Mouse (Mus musculus) hindlimb bud, embryonic 11.5 days (tissue): ENCODE data around the gene Ppif.
A peak's percentile ranks its signal among the peaks of the same experiment; 100 is the strongest.

Source experiments
- DNase-seq: peaks from one replicate; pipeline ENCODE4 v3.0.0-alpha.2; 2012; ENCODE audit warnings: low read depth, low spot score; ENCODE audit errors: extremely low spot score

The Ppif gene

DNA sequence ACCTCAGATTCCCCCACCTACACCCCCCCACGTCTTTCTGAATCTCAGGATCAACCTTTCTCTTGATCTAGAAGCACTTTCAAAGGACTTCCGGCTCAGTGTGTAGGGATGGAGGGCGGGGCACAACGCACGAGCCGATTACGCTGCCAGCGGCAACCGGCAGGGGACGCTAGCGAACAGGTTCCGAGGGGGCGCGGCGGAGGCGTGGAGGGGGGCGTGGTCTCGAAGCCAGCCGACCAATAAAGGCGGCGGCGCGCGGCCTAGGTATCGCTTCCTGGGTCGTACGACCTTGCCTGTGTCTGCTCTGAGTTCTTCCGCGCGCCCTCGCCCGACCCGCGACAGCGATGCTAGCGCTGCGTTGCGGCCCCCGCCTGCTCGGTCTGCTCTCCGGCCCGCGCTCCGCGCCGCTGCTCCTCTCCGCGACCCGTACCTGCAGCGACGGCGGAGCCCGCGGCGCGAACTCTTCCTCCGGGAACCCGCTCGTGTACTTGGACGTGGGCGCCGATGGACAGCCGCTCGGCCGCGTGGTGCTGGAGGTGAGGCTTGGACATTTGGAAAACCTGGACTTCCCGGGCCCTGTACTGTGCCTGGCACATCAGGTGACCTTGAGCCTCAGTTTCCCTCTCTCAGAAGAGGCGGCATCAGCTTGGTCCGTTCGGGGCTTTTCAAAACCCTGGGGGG, at the start of gene Ppif:
TSS of gene Ppif (plus strand) at position 267 of the 681 bp plus-strand sequence.
- peak; percentile 72 for DNase-seq

- DNase-seq: no peak
Measured at GRCm38 (mm10) chr14:25645717-25646116, 48.2 kb upstream of the Ppif start.

GRCm38 (mm10) chr14:25646161-25646621, 47.8 kb upstream of the Ppif start:
- peak; percentile 50 for DNase-seq

DNA sequence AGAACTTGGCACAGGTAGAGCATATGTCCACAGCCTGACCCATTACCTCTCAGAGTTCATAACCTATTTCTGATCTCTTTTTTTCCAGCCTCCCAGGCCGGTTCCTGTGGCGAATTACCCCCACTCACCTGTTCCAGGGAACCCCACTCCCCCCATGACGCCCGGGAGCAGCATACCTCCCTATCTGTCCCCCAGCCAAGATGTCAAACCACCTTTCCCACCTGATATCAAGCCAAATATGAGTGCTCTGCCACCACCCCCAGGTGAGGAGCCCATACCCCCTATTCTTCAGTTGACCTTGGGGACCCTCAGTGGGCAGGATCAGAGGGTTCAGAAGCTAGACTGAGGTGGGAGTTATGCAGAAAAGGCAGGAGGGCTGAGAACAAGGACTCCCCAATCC, 42.8 kb upstream of the Ppif start:
- no peak for DNase-seq

DNA sequence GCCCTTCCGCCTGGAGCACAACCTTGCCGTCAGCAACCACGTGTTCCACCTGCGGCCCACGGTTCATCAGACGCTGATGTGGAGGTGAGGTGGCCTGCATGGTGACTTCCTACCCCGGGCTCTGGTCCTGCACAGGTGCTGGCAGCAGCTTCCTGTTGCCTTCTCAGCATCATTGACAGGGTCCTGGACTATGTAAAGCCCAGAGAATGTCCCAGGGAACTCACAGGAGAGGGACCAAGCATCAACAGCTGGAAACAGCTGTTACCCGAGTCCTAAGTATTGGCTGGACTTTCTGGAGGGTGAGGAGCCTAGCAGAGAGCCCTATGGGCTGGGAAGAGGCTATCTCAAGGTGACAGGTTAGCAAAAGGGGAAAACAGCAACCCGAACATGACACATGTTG, 42.0 kb upstream of the Ppif start:
- no peak for DNase-seq

- DNase-seq: no peak
Measured at GRCm38 (mm10) chr14:25654401-25655197, 39.4 kb upstream of the Ppif start.

GRCm38 (mm10) chr14:25660661-25661060, 33.3 kb upstream of the Ppif start:
- DNase-seq: no peak

GRCm38 (mm10) chr14:25661185-25661920, 32.6 kb upstream of the Ppif start:
- no peak for DNase-seq

GRCm38 (mm10) chr14:25663649-25664309, 30.2 kb upstream of the Ppif start:
- DNase-seq: no peak

GRCm38 (mm10) chr14:25664310-25664695, 29.7 kb upstream of the Ppif start:
- DNase-seq: no peak

DNA sequence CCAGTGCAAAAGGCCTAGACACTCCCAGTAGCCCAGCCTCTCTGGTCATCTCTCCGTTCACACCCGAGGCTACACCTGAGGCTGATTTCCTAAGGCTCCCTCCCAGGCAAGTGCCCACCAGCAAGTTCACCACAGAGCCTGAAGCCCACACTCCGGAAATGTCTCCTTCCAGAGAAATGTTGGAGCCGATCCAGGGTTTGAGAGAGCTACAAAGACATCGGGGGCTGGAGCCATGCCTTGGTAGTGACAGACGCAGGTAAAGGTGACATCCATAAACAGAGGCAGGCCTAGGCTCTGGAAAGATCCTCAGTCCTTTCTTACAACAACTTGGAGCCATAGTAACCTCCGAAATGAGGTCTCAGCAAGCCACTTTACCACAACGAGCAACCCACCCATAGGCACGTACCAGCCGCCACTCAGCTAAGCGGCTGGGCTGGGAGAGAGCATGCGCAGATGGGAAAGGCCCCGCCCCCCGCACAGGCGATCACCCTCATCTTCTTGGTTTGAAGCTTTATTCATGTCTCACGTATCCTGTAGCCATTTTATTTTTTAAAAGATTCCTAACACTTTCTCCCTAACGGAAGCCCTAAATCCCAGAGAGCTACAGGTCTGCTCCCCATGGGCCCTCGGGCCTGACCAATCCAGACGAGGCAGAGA, 28.5 kb upstream of the Ppif start:
- no peak for DNase-seq

- no peak for DNase-seq
Measured at GRCm38 (mm10) chr14:25666668-25667376, 27.1 kb upstream of the Ppif start.

- DNase-seq: no peak
Measured at GRCm38 (mm10) chr14:25667587-25667986, 26.4 kb upstream of the Ppif start.

GRCm38 (mm10) chr14:25679625-25680024, 14.3 kb upstream of the Ppif start:
- no peak for DNase-seq

DNA sequence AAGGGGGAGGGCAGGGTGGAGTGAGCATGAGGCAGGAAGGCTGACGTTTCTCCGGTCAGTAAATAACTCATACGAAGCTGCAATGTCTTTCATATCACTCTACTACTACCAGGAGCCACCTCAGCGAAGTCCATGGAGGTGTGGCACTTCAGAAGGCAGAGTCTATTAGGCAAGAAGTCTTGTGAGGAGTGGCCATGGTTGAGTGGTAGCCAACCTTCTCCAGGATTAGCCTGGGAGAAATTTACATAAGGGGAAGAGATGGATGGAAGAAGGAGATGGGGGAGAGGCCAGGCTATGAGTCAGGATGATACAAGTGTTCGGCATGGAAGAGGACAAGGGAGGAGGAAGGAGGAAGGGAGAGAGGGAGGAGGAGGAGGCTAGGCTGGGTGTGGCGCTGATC, 11.9 kb upstream of the Ppif start:
- DNase-seq: no peak

DNA sequence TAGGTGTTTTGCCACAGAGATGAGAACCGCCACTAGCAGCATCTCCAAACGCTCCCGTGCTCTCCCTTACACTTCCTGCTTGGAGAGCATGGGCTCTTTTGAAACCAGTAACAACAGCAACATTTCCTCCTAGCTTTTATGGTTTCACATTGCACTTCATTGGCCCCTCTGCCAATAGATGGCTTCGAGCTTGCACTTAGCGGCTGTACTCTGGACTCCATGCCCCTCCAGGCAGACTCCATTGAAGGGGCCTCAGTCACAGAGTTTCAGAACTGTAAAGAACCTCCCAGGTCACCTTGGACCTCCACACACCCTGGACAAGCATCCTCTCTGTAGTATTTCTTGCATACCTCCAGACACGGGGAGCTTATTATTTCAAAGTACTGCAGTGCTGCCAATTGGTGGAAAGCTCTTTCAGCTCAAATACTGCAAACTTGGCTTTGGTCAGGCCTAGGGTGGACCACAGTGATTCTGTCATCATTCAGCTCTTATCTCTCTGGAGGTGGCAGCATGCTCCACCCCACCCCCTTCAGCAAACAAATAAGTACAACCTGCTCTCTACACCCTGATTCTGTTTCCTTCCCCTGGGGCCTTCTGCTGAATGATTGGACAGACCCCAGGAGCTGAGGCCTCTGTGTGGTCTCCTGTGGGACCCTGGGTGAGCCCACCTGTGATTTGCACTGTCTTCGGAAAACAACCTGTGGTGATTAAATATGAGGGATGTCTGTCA, 7.6 kb upstream of the Ppif start:
- DNase-seq: no peak

- no peak for DNase-seq
Measured at GRCm38 (mm10) chr14:25686983-25687901, 6.7 kb upstream of the Ppif start.

DNA sequence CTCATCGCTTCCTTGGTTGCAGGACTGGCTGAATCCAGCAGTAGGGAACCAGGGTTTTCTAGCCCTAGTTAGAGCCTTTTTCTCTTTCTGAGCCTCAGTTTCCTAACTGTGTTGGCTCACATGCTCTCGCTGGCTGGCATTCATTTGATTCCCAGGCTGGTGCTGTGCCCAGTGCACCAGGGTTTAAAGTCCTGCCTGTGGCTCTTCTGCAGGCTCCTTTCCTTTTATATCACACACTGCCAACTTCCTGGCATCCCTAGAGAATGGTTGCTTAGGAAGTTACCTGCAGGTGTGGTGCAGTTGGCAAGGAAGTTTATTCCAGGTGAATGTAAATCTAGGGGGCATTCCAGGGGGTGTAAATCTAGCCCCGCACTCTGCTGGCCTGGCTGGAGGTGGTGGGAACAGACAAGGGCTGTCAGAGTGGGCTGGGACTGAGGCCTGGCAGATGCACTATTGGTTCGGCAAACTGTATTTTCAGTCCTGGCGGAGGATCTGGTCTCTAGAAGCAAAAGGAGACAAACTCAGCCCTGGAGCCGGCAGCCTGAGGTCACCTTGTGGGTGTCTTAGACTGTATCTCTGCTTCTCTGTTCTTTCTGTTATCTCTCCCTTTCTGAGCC, 575 bp upstream of the Ppif start:
- no peak for DNase-seq
